Mouse (Mus musculus): Measurements from ENCODE around the gene 4930467E23Rik.
"Not testable (repeated sequence)": the region's sequence is repeated elsewhere in the genome, so short reads cannot be mapped to it uniquely, and the experiment has no call there.

4930467E23Rik gene

DNA sequence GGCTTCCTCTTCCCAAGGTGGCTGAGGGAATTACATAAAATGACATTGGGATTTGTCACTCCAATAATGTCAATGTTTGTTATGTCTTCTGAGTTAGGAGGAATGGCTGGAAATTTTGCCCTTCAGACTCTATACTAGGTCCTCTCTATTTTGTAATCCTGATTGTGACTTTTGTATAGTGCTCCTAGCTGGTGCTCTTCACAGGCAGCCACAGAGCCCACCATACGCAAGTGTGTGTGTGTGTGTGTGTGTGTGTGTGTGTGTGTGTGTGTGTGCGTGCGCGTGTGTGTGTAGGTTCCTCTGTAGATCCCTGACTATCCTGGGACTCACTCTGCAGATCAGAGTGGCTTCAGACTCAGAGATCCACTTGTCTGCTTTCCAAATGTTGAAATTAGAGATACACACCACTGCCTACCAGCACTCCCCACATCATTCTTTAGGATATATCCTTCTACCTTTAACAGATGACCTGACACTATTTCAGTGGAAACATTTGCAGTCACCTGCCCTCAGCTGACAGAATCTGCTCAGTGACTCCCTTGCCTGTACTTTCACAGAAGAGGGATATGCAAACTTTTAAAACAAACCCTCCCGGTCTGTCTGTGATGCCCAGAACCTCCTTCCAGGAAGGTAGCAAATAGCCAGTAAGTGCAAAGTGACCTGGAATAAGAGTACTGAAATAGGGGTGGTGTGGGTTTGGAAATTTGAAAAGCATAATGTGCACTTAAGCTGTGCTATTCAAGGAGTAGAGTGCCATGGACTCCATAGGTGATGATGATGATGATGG, 52.1 kb downstream of the 4930467E23Rik start:
- not testable (repeated sequence) for DNase-seq

DNA sequence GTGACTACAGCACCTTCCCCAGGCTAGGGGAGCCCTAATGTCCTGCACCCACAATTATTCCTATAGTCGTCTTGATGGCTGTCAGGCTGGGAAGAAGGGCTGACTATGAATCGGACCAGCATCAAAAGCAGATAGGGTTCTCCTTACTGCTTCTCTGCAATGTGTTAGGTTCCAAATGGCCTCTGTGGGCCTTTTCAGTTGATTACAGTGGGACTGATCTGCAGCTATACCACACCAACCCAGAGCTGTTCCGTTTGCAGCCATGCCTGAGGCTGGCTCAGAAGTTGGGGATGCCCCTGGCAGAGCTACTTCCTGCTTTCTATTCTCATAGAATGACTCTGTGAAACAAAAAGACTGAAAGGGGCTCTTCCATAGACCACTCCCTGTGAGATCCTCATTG, 53.4 kb downstream of the 4930467E23Rik start:
- not testable (repeated sequence) for DNase-seq

DNA sequence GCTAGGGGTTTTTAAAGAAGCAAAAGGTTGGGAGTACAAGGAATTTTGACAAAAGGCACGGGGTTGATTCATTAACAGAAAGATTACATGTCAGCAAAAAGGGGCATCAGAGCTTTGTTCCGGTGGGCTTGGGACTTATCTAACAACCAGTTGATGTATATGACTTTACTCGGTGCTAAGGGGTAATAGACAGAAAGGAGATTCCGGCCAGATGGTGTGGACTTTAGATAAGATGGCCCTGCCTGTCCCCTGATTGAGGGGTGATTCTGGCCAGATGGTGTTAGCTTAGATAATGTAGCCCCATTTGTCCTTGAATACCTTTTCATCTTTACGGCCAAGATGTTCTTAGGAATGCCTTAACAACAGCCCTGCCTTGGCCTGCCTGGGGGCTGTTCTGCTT, 54.5 kb downstream of the 4930467E23Rik start:
- not testable (repeated sequence) for DNase-seq

DNA sequence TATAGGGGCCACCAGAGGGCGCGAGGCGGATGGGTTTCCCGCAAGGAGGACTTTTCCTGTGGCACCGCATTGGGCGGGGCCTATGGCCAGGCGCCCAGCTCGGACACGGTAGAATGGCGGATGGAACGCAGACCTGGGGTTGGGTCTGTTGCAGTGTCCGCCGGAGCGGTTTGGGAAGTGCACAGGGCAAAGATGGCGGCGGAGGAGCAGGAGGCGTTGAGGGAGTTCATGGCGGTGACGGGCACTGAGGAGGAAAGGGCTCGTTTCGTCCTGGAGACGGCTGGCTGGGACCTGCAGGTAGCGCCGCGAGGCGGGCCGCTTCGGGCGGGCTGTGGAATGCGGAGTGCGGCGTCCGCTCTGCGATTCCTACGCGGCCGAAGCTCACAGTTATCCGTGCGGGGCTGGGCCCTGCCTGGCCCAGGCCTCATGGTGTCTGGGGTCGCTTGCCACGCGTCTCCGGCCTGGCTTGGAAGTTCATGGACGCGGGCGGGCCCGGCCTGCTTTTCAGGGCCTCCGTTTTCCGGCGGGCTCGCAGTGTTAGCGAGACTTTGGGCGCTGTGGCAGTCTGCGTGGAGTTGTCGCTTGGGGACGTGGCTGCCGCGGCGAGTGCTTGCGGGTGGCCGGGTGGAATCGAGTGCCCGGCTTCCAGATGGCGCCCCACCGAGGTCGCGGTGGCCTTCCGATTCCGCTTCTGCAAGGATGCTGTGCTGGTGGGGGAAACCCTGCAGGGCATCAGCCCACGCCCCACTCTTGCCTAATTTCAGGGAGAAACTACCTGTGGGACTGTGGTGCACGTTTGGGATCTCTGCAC, 55.4 kb downstream of the 4930467E23Rik start:
- DNase-seq, result peak; percentile 100

DNA sequence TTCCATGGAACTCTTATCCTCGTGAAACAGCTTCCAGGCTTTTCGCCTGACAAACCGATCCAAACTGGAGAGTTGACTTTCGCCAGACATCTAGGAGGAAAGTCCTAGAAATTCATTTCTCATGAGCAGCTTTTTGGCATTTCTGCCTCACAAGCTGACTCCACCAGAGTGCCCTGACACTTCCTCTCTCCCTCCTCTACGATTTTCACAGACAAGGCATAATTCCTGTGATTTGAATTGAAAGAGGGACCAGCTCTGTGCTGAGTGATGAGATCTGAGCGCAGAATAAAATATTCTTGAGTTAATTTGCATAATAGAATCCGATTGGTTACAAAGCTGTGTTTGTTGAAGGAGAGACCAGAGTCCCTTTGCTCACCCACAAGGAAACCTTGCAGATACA, 63.3 kb downstream of the 4930467E23Rik start:
- DNase-seq, result peak; percentile 50
